Mouse (Mus musculus): ENCODE measurements around the gene Trafd1. TPM values are rescaled to one million over a fixed set of nuclear protein-coding genes. Genes with fewer than 3 reads are reported as not detected.

Trafd1 gene
- polyA plus RNA-seq, 1 experiment, result 29.3 TPM

DNA sequence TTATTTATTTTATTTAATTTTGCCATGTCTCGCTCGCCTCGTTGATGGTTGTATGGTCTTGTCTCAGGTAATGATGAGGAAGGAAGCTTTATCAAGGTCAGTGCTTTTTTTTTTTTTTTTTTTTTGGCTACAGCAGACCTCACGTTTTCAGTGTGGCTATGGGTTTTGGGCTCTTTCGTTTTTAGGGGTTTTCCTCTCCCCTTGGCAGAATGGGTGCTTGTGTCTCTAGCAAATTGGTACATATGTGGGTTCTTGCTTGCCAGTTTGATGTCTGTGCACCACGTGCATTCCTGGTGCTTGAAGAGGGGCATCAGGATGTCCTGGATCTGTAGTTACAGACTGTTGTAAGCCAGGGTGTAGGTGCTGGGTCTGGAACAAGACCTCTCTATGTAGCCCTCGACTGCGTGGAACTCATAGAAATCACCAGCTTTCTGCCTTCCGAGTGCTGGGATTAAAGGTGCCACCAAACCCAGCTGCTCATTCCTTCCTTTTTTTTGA is 13.6 kb upstream of the Trafd1 start:
- Histone ChIP-seq H3K4me3 (peak overlapping the region; percentile 93), H3K4me2 (ENCODE audit: low read depth) (peak overlapping the region; percentile 88), H3K36me3 (ENCODE audit: control insufficient read depth, insufficient read depth) (peaks cover 14% of the 10 kb centered on the region), H3ac (ENCODE audit: control insufficient read depth, insufficient read length) (peak overlapping the region; percentile 89), H3K27me3 (ENCODE audit: control insufficient read depth, insufficient read depth, insufficient read length) (no peaks in the 10 kb centered on the region), H3K79me2 (ENCODE audit: control insufficient read depth, insufficient read depth) (peaks cover 60% of the 10 kb centered on the region)
- TF ChIP-seq CEBPB (IDR thresholded peaks at IDR 0.05; ENCODE audit: insufficient read depth, poor library complexity, severe bottlenecking) (no peak), TCF3 (IDR thresholded peaks at IDR 0.05; ENCODE audit: insufficient read length, low read depth) (no peak), USF1 (IDR thresholded peaks at IDR 0.05; ENCODE audit: low read depth) (no peak), SRF (IDR thresholded peaks at IDR 0.05; ENCODE audit: control insufficient read depth, insufficient read length, low read depth) (no peak), MYOD1 (IDR thresholded peaks at IDR 0.05; ENCODE audit: control insufficient read depth in 1 of 3, insufficient read length in 2 of 3, low read depth in 2 of 3) (no peak), POLR2AphosphoS2 (IDR thresholded peaks at IDR 0.05; ENCODE audit: insufficient read length, low read depth) (no peak), MAX (IDR thresholded peaks at IDR 0.05; ENCODE audit: low read depth) (no peak)

DNA sequence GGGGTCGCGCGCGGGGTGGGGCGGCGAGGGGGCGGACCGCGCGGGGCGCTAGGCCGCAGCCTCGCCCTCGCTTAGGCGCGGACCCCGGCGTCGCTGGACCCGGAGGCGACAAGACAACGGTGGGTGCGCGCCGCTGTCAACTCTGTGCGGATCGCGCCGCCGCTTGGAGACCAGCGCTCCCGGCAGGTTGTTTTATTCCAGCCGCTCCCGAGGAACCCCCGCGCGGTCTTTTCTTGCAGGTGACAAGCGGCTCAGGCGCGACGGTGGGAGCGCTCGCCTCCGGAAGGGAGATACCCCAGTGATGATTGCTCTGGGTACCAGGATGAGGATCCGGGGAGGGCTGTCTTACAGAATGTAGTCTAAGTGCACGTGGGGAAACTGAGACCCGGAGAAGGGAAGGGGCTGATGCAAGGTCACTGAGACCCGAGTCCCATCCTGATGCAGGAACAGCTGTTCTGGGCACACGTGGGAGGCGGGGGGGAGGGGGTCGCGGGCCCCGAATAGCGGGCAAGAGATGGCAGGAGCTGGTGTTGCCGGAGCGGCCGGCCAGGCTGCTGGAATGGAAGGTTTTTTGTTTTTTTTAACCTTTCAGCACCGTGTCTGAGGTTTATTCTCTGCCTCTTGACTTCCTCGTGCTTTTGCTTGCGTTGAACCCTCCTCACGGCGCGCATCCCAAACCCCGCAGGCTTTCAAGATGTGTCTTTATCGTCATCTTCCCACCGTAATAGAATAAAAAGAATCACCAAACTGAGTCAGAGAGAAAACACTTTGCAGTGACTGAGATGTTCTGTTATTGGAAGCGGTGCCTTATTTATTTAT is 12.9 kb upstream of the Trafd1 start:
- peak overlapping the region; percentile 89 for H3ac ChIP-seq (ENCODE audit: control insufficient read depth, insufficient read length)
- peaks cover 53% of the 10 kb centered on the region for H3K79me2 ChIP-seq (ENCODE audit: control insufficient read depth, insufficient read depth)
- no peak for TF ChIP-seq POLR2AphosphoS2 (IDR thresholded peaks at IDR 0.05; ENCODE audit: insufficient read length, low read depth)
- no peak for TF ChIP-seq TCF3 (IDR thresholded peaks at IDR 0.05; ENCODE audit: insufficient read length, low read depth)
- TF ChIP-seq MYOG (IDR thresholded peaks at IDR 0.05; ENCODE audit: control insufficient read depth in 1 of 3, insufficient read depth in 1 of 3, insufficient read length in 2 of 3, low read depth in 2 of 3), result peak in 2 of 3 experiments; percentile 73 to 78
- no peak for TF ChIP-seq MAX (IDR thresholded peaks at IDR 0.05; ENCODE audit: low read depth)
- no peak for TF ChIP-seq USF1 (IDR thresholded peaks at IDR 0.05; ENCODE audit: low read depth)
- peak in 2 of 3 experiments; percentile 69 to 84 for TF ChIP-seq MYOD1 (IDR thresholded peaks at IDR 0.05; ENCODE audit: control insufficient read depth in 1 of 3, insufficient read length in 2 of 3, low read depth in 2 of 3)
- no peak for TF ChIP-seq CEBPB (IDR thresholded peaks at IDR 0.05; ENCODE audit: insufficient read depth, poor library complexity, severe bottlenecking)
- TF ChIP-seq SRF (IDR thresholded peaks at IDR 0.05; ENCODE audit: control insufficient read depth, insufficient read length, low read depth), result no peak
- TF ChIP-seq REST (IDR thresholded peaks at IDR 0.05; ENCODE audit: insufficient read depth, insufficient read length), result no peak
- TF ChIP-seq POLR2A (IDR thresholded peaks at IDR 0.05; ENCODE audit: insufficient read length, low read depth), result no peak
- TF ChIP-seq TCF12 (IDR thresholded peaks at IDR 0.05; ENCODE audit: insufficient read depth, poor library complexity, severe bottlenecking), result no peak
- no peaks in the 10 kb centered on the region for H3K27me3 ChIP-seq (ENCODE audit: control insufficient read depth, insufficient read depth, insufficient read length)
- H3K36me3 ChIP-seq (ENCODE audit: control insufficient read depth, insufficient read depth), result peaks cover 14% of the 10 kb centered on the region
- H3K4me3 ChIP-seq, result peak overlapping the region; percentile 93
- peak overlapping the region; percentile 88 for H3K4me2 ChIP-seq (ENCODE audit: low read depth)

DNA sequence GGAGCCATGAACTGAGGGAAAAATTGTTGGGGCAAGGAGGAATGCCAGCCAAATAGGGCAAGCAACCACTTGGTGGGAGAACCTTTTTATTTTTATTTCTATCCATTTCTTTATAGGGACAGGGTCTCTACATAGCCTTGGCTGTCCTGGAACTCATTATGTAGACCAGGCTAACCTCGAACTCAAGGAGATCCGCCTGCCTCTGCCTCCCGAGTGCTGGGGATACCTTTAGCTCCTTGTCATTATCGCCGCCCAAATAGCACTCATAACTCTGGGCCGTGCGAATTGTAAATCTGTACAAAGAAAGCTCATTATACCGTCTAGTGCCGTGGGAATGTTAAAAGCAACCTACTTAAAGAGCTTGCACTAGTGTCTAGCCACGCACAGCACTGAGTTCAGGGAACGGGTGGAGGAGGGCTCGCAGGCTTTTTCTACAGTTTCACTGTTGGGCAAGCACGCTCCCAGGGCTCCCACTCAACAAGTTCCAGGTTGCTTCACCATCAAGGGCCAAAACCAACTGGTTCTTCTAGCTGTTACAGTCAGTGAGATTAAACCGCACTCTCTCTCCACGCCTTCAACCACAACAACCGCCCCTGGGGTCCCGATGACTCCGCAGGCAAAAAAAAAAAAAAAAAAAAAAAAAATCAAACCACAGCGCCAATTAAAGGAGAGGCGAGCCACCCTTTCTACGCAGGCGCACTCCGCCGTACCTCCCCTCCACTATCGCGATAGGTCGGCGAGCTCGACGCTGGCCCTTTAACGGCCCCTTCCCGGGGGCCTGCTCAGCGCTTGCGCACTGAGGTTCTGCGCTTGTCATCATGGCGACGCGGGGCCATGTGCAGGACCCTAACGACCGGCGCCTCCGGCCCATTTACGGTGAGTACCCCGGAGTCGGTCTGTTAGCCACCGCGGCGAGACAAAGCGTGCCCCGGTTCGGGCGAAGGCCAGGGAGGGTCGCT is 12.0 kb upstream of the Trafd1 start, which contains the start of gene Naa25:
TSS of gene Naa25 (plus strand) at position 750 of the 959 bp plus-strand sequence.
- Histone ChIP-seq H3K4me3 (peak within 1 kb of the TSS; percentile 93), H3ac (ENCODE audit: control insufficient read depth, insufficient read length) (peak within 1 kb of the TSS; percentile 89), H3K79me2 (ENCODE audit: control insufficient read depth, insufficient read depth) (peaks cover 44% of the 10 kb centered on the region), H3K4me2 (ENCODE audit: low read depth) (peak within 1 kb of the TSS; percentile 92), H3K27me3 (ENCODE audit: control insufficient read depth, insufficient read depth, insufficient read length) (no peaks in the 10 kb centered on the region), H3K36me3 (ENCODE audit: control insufficient read depth, insufficient read depth) (peaks cover 11% of the 10 kb centered on the region)
- TF ChIP-seq REST (IDR thresholded peaks at IDR 0.05; ENCODE audit: insufficient read depth, insufficient read length) (no peak), POLR2A (IDR thresholded peaks at IDR 0.05; ENCODE audit: insufficient read length, low read depth) (peak; percentile 69), TCF3 (IDR thresholded peaks at IDR 0.05; ENCODE audit: insufficient read length, low read depth) (no peak), TCF12 (IDR thresholded peaks at IDR 0.05; ENCODE audit: insufficient read depth, poor library complexity, severe bottlenecking) (no peak), USF1 (IDR thresholded peaks at IDR 0.05; ENCODE audit: low read depth) (no peak), CEBPB (IDR thresholded peaks at IDR 0.05; ENCODE audit: insufficient read depth, poor library complexity, severe bottlenecking) (no peak), MAX (IDR thresholded peaks at IDR 0.05; ENCODE audit: low read depth) (no peak), SRF (IDR thresholded peaks at IDR 0.05; ENCODE audit: control insufficient read depth, insufficient read length, low read depth) (no peak), E2F4 (IDR thresholded peaks at IDR 0.05; ENCODE audit: insufficient read depth) (no peak), POLR2AphosphoS2 (IDR thresholded peaks at IDR 0.05; ENCODE audit: insufficient read length, low read depth) (peak; percentile 39), MYOG (IDR thresholded peaks at IDR 0.05; ENCODE audit: control insufficient read depth in 1 of 3, insufficient read depth in 1 of 3, insufficient read length in 2 of 3, low read depth in 2 of 3) (no peak), MYOD1 (IDR thresholded peaks at IDR 0.05; ENCODE audit: control insufficient read depth in 1 of 3, insufficient read length in 2 of 3, low read depth in 2 of 3) (no peak)

DNA sequence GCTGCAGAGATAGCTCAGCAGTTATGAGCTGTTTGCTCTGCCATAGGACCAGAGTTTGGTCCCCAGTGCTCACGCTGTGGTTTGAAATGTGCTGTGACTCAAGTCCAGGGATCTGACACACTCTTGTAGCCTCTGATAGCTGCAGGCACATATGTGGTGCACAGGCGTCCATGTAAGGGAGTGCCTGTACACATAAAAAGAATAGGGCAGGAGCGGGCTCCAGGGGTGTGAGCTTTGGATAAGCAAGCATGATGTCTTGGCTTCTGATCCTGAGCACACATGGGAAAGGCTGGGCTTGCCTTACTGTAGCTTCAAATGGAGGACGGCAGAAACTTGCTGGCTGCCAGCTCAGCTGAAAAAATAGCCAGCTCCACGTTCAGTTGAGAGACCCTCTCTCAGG is 10.2 kb upstream of the Trafd1 start:
- H3K79me2 ChIP-seq (ENCODE audit: control insufficient read depth, insufficient read depth), result peaks cover 26% of the 10 kb centered on the region
- H3K4me3 ChIP-seq, result no peak overlapping the region
- peaks cover 3% of the 10 kb centered on the region for H3K36me3 ChIP-seq (ENCODE audit: control insufficient read depth, insufficient read depth)
- H3K4me2 ChIP-seq (ENCODE audit: low read depth), result no peak overlapping the region
- TF ChIP-seq SRF (IDR thresholded peaks at IDR 0.05; ENCODE audit: control insufficient read depth, insufficient read length, low read depth) (no peak), TCF3 (IDR thresholded peaks at IDR 0.05; ENCODE audit: insufficient read length, low read depth) (no peak), POLR2AphosphoS2 (IDR thresholded peaks at IDR 0.05; ENCODE audit: insufficient read length, low read depth) (no peak), MAX (IDR thresholded peaks at IDR 0.05; ENCODE audit: low read depth) (no peak)
- H3ac ChIP-seq (ENCODE audit: control insufficient read depth, insufficient read length), result no peak overlapping the region
- H3K27me3 ChIP-seq (ENCODE audit: control insufficient read depth, insufficient read depth, insufficient read length), result no peaks in the 10 kb centered on the region
